Mouse (Mus musculus): ENCODE measurements around the gene Hist1h2af. TPM values are rescaled to one million over a fixed set of nuclear protein-coding genes. Genes with fewer than 3 reads are reported as not detected.
"Not testable (repeated sequence)": the region's sequence is repeated elsewhere in the genome, so short reads cannot be mapped to it uniquely, and the experiment has no call there.

Hist1h2af gene
- total RNA-seq, 1 experiment from 2014 or later = 3.5 TPM

DNA sequence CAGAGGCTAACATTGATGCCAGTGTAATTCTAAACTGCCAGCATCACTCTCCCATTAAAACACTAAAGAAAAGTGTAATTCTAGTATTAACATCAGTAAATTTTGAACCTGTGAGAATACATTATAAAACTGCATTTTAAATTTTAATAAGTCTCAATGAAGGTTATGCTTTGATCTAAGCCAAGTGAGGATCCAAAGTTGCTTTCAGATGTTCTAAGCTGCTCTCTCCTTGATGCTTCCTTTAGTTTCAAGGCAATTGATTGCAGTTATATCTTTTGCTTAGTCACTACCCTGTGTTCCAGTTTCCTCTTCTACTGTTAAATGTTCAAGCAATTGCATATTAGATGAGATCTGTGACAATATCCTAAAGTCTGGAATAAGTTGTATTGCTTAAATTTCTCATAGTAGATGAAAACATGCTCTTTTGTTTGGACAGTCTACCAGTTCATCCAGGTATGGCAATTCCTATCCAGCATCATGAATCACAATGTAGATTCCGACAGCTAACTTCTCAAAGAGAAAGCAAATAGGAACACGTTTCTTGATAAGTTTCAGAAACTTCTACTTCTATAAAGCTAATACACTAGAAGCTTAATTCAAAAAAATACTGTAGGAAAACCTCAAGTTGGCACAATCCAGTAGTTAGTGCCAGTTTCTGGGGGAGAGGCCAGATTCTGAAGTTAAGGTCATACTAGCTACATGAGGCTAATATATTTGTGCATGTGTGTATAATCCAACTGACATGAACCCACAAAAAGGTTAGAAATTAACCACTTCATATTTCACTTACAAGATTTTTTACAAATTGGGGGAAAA lies 38.7 kb downstream of the Hist1h2af start:
- no peak for ATAC-seq (ENCODE audit: extremely low read depth, insufficient number of reproducible peaks, low FRiP score, poor library complexity, severe bottlenecking)

DNA sequence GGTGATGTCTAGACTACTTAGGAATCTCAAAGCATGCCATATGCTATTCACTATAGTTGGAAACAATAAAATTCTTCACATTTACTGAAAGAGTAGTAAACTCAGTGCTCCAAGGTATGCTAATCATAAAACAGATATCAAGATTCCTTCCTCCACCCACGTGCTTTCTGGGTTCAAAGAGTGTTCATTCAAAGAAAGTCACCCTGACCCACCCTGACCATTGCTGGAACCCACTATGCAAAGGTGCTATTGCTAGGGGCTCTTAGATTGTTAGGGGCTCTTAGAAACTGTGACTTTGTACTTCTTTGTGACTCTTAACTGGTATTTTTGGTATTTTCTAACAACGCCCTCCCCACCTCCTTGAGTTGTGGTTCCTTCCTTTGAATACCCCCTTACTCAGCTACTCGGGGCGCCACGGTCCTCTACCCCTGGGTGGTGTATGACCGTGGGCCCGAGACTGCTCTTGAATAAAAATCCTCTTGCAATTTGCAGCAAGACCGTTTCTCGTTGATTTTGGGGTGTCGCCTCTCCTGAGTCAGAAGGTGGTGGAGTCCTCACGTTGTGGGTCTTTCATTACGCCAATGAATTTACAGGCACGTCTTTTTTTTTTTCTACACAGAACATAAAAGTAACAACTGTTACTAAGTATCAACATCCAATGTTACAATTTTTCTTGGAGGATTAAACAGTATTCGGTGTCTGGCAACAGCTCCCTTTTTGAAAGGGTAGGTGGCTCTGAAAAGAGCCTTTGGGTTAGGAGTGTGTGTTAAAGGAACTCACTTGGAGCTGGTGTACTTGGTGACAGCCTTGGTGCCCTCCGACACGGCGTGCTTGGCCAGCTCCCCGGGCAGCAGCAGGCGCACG lies 39.6 kb downstream of the Hist1h2af start:
- not testable (repeated sequence) for ATAC-seq (ENCODE audit: extremely low read depth, insufficient number of reproducible peaks, low FRiP score, poor library complexity, severe bottlenecking)

DNA sequence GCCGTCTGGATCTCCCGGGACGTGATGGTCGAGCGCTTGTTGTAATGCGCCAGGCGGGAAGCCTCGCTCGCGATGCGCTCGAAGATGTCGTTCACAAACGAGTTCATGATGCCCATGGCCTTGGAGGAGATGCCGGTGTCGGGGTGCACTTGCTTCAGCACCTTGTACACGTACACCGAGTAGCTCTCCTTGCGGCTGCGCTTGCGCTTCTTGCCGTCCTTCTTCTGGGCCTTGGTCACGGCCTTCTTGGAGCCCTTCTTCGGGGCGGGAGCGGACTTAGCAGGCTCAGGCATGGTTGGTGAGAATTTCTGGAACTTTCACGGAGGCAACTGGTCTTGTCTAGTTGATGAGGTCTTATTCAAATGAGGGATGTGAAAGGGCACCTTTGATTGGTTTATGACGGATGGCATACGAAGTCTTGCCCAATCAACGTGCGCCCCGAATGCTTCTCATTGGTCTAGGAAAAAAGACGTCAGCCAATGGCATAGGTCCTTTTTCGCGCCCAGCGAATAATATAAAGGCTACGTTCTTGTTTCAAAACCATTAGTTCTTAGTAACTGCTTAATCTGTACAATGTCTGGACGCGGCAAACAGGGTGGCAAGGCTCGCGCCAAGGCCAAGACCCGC lies 40.3 kb downstream of the Hist1h2af start, which contains the start of the genes Hist1h2bf and Hist1h2ad:
Hist1h2bf (minus strand) TSS at position 299 of the 627 bp plus-strand sequence.
Hist1h2ad (plus strand) TSS at position 484 of the 627 bp plus-strand sequence.
- peak; percentile 91 for ATAC-seq (ENCODE audit: extremely low read depth, insufficient number of reproducible peaks, low FRiP score, poor library complexity, severe bottlenecking)

DNA sequence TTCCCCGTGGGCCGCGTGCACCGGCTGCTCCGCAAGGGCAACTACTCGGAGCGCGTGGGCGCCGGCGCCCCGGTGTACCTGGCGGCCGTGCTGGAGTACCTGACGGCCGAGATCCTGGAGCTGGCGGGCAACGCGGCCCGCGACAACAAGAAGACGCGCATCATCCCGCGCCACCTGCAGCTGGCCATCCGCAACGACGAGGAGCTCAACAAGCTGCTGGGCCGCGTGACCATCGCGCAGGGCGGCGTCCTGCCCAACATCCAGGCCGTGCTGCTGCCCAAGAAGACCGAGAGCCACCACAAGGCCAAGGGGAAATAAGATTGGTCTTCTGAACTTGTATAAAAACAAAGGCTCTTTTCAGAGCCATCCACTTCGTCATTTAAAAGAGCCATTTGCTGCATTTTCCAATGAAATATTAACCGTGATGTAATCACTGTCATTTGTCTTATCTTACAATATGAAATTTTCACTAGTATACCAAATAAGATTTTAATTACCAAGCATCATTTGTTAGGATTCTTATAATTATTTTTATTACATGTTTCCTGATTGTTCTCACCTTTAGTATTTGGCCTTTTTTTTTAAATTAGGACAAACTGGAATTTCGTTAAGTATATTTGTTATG lies 41.0 kb downstream of the Hist1h2af start:
- ATAC-seq (ENCODE audit: extremely low read depth, insufficient number of reproducible peaks, low FRiP score, poor library complexity, severe bottlenecking) = not testable (repeated sequence)

DNA sequence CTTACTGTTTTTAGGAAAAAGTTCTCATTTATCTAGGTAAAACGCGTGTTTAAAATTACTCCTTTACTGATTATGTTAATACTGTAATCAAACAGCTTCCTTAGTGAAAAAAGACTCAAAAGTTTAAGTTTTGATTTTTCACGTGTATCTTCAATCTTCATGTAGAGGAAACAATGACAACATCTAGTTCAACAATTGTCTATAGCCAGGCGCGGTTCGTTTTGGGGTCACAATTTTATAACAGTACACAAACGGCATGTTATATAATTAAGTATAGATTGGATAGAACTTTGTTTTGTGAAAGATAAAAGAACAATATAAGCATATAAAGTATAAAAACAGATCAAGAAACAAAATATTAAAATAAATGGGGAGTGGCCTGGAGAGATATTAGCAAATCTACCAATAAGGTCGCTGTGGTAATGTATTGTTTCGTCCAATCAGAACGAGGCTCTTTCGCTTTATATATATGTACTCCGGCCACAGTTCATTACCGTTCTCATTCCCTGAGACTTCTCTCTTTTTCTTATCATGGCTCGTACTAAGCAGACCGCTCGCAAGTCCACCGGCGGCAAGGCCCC lies 41.7 kb downstream of the Hist1h2af start, which contains the start of gene Hist1h3d:
Hist1h3d (plus strand) TSS at position 493 of the 581 bp plus-strand sequence.
- peak; percentile 53; the same call in 1 of the 2 replicates for ATAC-seq (ENCODE audit: extremely low read depth, insufficient number of reproducible peaks, low FRiP score, poor library complexity, severe bottlenecking)

DNA sequence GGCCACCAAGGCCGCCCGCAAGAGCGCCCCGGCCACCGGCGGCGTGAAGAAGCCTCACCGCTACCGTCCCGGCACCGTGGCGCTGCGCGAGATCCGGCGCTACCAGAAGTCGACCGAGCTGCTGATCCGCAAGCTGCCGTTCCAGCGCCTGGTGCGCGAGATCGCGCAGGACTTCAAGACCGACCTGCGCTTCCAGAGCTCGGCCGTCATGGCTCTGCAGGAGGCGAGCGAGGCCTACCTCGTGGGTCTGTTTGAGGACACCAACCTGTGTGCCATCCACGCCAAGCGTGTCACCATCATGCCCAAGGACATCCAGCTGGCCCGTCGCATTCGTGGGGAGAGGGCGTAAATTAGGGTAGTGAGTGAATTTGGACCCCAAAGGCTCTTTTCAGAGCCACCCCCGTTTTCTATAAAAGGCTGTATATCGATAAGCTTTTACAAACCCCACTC lies 42.2 kb downstream of the Hist1h2af start:
- not testable (repeated sequence) for ATAC-seq (ENCODE audit: extremely low read depth, insufficient number of reproducible peaks, low FRiP score, poor library complexity, severe bottlenecking)

DNA sequence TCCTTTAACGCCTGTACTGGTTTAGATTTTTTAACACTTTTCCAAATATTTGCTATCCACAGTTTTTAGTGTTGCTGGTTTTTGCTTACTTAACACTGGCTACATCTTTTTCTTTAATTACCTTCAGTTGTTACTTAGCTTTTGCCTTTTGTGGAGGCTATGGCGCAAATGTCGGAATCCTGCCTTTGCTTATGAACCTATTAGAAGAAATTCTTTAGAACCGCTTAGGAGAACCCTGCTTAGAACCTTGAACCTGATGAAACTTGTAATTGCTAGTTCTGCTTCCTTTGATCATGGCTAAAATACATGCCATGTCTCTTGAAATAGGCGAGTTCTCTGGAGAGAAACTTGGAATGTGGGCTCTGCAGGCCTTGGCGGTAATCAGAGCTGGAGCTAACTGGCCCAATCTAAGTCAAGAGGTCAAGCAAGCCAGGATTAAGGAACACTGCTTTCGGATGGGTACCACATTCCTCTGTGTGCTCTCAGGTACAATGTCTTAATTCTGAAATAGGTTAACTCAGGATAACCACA lies 42.7 kb downstream of the Hist1h2af start:
- no peak for ATAC-seq (ENCODE audit: extremely low read depth, insufficient number of reproducible peaks, low FRiP score, poor library complexity, severe bottlenecking)

DNA sequence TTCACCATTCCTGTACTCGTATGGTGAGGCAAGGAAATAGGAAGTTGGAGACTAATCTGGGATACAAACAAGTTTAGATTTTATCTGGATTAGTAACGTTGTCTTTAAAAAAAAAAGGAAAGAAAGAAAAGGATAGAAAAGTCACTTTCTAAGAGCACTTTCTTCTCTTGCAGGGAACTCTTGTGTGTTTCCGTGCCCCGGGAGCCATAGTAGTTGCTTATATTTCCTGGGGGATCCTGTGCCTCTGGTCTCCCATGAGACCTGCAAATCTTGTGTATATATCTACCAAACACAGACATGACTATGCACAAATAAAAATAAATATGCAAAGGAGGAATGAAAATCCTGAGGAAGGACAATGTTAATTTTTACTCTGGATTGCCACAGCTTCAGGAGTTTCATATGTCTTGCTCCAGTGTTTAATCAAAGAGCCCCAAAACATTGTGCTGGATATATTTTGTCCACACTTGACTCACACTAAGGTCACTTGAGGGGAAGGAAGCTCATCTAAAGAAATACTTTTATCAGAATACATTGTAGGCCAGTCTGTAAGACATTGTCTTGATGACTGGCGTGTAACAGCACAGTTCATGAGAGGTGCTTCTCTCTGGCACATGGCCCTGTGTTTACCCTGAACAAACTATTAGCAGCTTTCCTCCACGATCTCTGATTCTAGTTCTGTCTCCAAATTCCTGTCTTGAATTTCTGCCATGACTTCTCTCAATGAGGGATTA lies 43.4 kb downstream of the Hist1h2af start:
- ATAC-seq (ENCODE audit: extremely low read depth, insufficient number of reproducible peaks, low FRiP score, poor library complexity, severe bottlenecking) = no peak

DNA sequence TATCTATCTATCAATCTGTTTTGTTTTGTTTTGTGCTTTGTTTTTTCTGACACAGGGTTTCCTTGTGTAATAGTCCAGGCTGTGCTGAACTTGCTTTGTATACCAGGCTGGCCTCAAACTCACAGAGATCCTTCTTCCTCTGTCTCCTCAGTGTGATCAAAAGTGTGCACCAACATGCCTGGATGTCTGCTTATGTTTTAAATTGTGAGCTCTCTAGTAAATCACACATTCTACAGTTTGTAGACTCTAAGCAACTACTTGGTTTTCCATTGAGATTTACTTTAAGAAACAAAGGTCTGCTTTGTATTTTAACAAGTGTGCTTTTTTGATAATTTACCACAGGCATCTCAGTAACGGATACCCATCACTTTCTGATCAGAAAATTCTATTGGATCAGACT lies 44.1 kb downstream of the Hist1h2af start:
- ATAC-seq (ENCODE audit: extremely low read depth, insufficient number of reproducible peaks, low FRiP score, poor library complexity, severe bottlenecking) = no peak

DNA sequence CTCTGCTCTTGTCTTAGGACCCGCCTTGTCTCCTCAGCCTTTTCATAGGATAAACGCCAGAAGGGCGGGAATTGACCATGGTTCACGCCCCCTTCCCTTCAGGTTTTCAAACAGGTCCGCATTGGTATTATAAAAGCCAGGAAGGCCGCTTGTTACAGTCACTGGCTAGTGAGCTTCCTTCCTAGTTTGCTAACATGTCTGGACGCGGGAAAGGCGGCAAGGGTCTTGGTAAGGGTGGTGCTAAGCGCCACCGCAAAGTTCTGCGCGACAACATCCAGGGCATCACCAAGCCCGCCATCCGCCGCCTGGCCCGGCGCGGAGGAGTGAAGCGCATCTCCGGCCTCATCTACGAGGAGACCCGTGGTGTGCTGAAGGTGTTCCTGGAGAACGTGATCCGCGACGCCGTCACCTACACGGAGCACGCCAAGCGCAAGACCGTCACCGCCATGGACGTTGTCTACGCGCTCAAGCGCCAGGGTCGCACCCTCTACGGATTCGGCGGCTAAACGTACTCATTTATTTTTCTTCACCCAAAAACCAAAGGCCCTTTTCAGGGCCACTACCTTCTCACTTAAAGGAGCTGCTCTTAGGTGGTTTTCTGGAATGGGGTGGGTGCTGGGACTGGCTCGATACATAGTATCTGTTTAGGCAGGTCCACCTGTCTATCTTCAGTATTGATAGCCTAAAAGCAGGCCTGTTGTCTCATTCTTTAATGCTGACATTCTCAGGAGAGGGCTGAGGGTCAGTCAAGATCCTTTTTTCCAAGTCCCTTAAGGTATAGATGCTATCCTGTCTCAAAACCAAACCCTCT lies 47.9 kb downstream of the Hist1h2af start, which contains the start of gene Hist1h4d:
Hist1h4d (plus strand) TSS at position 191 of the 811 bp plus-strand sequence.
- ATAC-seq (ENCODE audit: extremely low read depth, insufficient number of reproducible peaks, low FRiP score, poor library complexity, severe bottlenecking) = peak; percentile 62

DNA sequence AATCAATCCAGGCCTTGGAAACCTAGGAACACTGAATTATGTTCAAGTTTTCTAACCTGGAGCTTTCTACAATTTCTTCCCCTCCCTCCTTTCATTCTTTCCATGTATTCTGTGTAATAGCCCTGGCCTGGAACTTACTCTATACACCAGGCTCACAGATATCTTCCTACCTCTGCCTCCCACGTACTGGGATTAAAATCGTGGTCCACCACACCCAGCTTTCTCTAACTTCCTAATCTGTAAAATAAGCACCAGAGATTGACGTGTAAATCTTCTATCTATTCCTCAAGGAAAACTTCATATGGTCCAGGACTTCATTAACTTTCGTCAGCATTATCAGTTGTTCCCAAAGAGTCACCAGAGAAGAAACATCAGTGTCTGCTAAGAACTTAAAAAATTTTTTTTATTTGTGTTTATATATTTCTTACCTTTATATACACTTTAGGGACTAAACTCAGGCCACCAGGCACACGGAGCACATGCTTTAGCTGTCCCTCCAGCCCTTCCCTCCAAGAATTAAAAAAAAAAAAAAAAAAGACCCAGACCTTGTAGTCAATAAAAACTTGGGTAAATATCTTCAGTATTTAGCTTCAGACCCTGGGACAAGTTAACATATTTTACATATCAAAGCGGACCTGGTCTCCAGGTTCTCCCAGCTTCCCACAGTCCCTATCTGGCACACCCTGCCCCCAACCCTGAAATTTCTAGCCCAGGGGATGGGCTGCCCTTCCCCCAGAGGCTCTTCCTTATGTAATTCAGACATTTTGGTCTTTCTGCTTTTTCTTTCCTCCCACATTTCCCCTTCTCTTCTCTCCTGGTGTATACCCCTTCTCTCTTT lies 48.7 kb downstream of the Hist1h2af start:
- ATAC-seq (ENCODE audit: extremely low read depth, insufficient number of reproducible peaks, low FRiP score, poor library complexity, severe bottlenecking) = no peak

DNA sequence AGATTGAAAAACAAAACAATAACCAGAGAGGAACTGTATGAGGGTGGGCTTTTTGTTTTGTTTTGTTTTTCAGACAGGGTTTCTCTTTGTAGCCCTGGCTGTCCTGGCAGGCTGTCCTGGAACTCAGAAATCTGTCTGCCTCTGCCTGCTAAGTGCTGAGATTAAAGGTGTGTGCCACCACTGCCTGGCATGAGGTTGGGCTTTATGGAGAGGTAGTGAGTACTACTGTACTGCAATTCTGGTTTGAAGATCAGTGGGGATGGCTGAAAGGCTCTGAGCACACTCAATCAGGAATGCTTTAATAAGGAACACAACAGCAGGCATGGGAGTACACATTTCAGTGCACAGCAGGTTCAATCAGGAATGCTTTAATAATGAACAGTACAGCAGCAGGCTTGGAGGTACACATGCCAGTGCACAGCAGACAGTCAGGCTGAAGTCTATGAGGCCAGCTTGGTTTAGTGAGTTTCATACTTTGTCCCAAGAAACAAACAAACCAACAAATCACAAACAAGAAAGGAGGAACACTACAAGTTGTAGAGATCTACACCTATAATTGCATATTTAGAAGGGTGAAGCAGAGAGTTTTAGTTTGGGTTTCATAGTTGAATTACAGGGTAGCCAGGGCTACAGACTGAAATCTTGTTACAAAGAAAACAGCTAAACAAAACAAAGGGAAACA lies 49.8 kb downstream of the Hist1h2af start:
- no peak for ATAC-seq (ENCODE audit: extremely low read depth, insufficient number of reproducible peaks, low FRiP score, poor library complexity, severe bottlenecking)

Measured in neutrophil, adult 5-6 weeks (primary cell).